Mouse (Mus musculus): Measurements from ENCODE around the gene Camsap2.

Camsap2 gene

DNA sequence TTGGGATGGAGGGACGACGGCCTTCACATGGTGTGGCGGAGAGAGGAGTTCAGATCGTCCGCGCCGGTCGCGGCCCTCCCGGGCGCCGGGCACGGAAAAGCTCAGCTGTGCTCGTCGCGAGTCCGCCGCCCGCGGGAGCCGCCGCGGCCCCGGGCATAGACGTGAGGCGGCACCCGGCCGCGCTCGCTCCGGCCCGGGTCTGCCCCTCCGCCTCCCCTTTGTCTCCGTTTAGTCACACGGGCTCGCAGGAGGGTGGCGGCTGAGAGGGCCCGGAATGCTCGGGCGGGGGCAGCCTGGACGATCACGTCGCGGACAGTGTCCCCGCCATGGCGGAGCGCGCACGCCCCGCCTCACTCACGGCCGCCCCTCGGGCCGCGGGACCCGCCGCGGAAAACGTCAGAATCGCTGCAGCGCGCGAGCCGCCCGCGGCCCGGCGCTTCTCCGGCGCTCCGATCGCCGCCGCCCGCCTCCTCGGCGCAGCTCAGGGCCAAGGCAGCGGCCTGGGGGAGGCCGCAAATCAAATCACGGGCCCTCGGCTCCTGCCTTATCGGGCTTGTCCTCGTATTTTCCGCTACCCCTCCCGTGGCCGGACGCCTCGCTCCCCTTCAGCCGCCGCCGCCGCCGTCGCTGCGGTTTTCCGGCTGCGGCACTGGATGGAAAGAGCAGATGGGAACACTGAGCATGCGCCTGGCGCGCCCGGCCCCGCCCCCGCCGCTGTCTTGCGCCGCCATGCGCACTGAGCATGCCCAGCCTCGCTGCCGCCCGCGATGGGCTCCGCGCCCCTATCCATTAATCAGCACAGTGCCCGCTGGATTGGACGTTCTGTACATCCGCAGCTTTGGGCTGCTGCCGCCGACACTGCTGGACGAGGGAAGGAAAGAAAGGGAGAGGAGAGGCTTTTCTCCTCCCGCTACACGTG is at the start of gene Camsap2:
Camsap2 (minus strand) TSS at position 651 of the 919 bp plus-strand sequence.
- peak; percentile 95 for DNase-seq

DNA sequence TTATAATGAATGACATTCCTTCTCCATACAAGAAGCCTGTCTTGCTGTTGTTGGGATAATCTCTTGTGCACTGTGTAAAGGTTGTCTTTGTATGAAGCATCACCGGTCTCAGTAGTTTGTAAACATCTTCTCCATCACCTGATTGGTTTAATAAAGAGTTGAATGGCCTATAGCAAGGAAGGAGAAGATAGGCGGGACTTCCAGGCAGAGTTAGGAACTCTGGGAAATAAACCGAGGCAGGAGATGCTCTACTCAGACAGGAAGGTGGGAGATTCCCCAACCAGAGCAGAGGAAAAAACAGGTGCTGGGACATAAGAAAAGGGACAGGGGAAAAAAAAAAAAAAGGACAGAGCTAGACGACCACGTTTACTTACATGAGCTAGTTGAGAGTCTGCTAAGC is 49.2 kb upstream of the Camsap2 start:
- DNase-seq, result no peak

DNA sequence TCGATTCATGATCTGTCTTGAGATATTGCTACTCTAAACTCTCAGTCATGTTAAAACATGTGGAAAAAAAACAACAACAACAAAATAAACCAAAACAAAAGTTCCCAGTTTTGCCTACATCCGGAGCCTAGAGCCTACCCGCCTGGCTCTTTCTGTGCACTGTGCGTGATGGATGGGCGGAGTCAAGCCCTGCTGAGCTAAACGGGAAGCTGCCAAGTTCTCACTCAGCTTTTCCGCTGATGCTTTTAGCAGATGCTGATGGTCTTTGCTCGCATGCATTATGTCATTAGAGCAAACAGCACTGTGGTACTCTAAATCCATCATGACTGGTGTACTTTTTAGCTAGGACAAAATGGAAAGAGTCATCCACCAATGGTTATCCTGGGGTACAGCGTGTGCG is 48.6 kb upstream of the Camsap2 start:
- no peak for DNase-seq

DNA sequence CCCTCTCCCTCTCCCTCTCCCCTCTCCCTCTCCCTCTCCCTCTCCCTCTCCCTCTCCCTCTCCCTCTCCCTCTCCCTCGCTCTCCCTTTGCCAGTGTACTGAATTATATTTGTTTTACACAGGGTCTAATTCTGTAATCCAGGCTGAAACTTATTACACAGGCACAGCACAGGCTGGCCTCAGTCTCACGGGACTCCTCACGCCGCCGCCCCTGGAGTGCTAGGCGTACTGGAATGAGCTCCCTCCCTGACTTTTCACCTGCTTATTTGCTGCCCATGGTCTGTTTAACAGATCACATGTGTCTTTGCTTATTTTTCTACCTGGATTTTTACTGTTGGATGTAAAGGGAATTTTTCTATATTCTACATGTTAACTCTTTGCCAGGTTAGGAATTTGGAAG is 41.0 kb upstream of the Camsap2 start:
- no peak for DNase-seq

DNA sequence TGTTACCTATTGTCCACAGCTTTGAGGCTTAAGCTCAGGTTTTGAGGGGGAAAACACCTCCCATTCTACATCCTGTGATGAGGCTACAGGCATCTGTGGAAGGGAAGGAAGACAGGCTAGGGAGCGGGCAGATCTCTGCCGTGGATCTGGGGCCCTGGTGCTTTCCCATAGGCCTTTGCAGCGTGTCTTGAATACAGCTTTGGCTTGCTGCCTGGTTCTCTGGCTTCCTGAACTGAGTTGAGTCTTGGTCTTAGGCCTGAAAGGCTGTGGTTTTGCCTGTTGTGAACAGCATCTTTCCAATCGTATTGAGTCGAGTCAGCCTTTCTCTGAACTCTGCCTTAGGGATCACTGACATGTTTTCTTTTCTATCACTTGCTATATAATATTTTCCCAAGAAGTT is 35.7 kb upstream of the Camsap2 start:
- DNase-seq, result no peak

DNA sequence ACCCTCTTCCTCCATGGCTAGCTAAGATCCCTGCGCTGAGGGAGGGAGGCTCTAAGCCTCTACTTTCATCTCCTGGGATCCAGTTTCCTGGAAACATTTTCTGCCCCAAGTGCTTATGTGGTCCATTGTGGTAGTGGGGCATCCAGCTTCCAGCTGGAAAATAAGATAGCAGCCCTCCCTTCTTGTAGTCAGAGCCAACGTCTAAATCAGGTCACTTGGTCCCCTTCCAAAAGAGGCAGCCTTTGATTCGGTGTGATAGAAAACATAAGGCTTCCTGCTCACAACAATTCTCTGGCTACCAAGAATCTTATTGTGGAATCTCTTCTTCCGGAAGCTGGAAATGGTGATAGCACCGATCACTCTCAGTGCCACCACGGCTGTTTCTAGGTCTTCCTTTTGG is 35.3 kb upstream of the Camsap2 start:
- peak; percentile 70 for DNase-seq

DNA sequence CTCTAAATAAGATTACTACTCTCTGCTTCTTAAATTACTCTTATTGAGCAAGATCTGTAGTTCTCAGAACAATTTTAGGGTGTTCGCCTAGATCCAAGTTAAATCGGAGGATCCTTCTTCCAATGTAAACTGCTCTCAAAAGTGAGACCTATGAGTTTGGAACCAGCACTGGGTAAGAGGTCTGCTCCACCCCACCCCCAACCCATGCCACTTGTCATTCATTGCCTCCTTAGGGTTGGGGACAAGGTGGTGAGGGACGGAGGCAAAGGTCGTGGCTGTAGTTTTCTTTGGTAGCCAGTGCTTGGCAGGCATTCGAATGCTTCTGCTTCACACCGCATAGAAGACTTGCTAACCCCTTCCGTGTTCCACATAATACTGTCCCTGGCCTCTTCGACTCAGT is 34.7 kb upstream of the Camsap2 start:
- no peak for DNase-seq

DNA sequence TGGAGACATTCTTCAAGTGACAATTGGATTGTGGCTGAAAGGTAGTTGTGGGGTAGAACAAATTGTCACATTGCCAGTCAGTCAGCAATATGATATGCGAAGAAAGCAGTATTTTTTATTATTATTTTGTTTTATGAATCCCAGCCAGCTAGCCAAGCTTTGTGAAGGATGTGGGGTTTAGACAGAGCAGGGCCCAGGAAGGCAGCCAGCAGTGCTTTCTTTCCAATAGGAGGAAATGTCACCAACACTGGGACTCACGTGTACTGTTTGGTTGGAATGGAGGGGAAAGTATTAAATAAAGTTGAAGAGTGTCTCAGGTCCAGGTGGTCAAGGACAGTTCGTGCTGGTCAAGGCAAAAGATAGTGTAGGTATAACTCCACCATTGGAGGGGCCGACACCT is 34.3 kb upstream of the Camsap2 start:
- no peak for DNase-seq

DNA sequence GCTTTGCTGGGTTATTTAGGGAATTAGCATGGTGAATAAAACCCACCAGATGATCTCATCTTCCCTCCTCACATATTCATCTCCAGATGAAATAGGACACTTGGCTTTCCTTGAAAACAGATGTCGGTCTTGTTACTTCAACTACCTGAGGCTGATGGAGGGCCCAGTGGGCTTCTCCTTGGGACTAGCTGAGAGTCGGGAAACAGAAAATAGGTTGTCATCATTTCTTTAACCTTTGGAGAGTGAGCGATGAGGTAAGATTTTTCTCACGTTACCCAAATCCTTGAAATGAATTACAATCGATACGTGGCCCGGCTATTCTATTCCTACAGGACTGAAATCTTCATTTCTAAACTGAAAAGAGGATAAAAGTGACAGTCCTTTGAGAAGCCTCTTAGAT is 33.4 kb upstream of the Camsap2 start:
- DNase-seq, result no peak

DNA sequence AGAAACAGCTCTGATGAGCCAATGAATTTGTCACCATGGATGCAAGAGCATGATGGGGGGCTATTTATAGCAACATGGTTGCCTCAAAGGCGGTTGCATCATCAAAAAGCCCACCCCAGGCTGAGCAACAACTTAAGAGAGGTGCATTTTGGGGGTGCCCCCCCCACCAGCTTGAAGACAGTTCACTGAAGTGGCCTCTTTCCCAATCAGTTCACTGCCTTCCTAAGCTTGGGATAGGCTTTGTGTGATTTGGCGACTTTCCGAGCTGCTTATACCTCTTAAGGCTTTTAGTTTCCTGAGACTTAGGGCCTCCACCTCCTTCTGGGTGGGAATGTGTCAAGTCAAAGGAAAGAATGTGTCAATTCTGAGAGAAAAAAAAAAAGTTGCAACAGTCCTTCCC is 20.1 kb upstream of the Camsap2 start:
- DNase-seq, result no peak

DNA sequence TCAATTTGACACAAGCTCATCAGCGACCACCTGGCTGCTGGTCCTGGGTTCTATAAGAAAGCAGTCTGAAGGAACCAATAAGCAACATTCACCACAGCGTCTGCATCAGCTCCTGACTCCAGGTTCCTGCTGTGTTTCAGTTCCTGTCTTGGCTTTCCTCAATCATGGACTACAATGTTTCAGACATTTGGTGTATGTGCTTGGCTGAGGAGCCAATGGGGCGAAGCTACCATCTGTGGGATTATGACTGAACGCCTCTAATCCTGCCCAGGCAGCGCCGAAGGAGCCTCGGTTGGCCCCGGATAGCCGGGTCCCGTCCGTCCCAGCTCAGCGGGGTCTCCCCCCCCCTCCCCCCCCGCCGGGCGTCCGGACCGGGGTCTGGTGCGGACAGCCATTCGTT is 18.8 kb upstream of the Camsap2 start:
- peak; percentile 55 for DNase-seq

DNA sequence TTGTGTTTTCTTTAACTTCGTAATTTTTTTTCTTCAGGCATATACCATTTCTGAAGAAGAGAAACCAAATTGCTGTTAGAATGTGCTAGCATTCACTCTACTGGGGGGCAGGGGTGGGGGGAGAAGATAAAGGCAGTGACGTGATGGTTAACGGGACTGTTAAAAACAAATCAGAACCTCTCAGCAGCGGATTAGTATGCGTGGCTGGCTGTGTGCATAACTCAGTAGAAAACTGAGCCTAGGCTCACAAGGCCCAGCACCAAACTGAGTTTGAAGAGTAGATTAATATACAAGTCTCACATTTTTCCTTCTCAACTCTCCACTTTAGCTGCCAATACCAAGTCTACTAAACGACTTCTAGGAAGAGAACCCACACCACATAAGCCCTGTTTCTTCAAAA is 17.1 kb upstream of the Camsap2 start:
- no peak for DNase-seq

DNA sequence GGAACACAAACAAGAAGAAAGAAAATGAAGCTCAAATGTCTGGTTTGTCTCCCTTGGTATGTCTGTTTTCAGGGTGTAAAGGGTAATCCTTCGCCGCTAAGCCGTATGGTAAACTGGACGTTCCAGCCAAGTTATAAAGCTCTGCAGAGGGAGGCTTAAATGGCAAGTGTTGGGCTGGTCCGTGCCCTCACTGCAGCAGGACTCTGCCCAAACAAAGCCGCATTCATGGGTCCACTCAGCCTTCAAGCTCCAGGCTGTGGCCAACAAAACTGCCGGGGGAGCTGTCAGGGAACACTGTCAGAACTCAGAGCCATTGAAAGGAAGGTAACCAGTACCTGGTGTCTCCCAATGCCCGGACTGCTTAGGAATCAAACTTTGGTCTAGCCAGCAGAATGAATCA is 16.7 kb upstream of the Camsap2 start:
- no peak for DNase-seq

DNA sequence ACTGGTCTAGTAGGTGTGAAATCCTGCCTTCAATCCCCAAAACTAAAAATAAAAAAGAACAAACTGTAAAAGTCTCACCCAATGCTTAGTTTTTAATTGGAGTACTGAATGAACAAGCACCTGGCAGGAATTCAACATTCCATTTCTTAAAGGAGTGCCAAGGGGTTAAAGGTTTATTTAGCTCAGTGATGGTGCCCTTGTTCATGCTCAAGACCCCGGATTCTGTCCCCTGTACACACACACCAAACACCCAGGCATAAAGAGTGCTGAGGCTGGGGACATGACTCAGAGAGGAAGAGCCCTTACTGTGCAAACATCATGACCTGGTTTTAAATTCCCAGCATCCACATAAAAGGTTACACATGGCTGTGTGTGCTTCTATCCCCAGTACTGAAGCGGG is 15.5 kb upstream of the Camsap2 start:
- no peak for DNase-seq

DNA sequence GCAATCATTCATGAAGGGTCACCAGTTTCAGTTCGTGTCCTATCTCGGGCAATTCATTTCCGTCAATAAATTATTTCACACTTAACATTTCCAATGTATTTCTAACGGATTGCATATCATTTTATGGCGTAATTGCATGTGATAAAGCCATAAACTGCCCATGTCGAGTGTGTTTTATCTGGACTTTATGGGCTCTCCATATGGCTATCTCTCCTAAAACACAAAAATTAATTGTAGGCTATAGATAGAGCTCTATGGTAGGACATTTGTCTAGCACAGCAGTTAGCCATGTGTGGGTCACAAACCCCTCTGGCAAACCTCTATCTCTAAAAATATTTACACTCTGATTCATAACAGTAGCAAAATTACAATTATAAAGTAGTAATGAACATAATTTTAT is 15.0 kb upstream of the Camsap2 start:
- DNase-seq, result no peak

DNA sequence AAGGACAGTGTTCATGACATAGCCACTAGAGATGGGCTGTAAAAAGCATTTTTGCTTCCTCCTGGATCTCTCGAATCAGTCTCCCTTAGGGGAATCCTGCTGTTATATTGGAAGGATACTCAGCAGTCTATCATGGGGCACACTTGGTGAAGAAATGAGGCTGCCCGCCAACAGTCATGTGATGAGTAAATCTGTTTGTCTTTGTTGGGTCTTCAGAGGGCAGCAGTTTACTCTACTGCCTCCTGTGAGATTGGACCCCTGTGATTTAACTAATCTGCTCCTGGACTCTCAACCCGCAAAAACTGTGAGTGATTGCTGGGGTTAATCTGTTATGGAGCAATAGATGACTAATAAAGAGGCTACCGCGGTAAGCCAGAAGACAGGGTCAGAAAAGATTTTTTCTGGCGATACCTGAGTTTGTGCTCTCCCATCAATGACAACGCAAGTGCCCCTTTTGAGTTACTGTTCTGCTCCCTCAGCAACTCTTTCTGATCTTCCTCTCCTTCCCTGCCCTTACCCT is 13.0 kb upstream of the Camsap2 start:
- no peak for DNase-seq

DNA sequence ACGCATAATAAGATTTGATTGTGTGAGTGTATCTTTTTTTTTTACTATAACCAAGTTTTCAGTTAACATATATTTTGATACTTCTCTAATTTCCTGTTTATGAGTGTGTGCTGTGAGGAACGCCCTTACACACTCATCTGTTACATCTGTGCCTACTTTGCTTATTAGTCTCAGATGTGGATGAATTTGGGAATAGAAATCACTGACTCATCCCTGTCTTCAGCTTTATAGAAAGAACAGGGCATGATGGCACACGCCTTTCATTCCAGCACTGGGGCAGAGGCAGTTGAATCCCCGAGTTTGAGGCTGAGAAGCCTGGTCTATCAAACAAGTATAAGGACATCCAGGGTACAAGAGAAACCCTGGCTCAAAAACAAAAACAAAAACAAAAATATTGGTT is 9.7 kb upstream of the Camsap2 start:
- no peak for DNase-seq

DNA sequence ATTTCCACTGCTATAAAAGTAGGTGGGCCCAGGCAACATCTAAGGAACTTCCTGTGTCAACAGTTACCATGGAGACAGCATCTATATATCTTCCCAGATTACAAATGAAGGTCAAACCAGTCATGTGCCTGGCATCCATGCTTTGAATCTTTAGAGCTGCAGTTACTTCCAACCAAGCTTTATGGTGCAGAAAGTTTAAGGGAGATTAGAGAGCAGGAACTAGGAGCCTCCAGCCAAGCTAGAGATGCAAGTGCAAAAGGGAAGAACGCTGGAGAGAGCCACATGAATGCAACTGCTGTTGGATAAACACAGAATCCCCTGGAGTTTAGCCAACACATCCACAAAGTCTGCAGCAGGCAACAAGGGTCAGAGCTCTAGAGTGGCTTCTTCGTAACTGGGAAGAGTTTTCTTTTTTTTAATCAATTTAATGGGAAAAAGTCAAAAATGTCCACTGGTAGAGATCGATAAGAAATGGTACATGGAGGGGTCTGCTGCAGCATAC is 4.8 kb upstream of the Camsap2 start:
- DNase-seq, result no peak

DNA sequence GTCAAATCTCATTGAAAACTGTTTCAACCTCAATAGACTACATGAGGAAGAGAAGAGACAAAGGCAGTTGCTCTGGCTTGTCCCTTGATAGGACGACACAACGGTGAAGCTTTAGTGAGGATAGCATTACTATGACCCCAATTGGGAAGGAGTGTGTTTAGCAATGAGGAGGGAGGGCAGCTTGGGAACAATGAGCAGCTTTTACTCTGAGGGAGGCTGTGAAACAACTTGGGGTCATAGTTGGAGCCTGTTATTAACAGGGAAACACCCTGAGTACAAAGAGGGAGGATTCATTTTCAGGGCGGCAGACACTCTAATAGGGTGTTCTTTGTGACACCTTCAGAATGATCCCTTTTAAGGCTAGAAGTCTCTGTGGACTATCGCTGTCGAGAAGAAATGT is 2.2 kb upstream of the Camsap2 start:
- peak; percentile 5 for DNase-seq

DNA sequence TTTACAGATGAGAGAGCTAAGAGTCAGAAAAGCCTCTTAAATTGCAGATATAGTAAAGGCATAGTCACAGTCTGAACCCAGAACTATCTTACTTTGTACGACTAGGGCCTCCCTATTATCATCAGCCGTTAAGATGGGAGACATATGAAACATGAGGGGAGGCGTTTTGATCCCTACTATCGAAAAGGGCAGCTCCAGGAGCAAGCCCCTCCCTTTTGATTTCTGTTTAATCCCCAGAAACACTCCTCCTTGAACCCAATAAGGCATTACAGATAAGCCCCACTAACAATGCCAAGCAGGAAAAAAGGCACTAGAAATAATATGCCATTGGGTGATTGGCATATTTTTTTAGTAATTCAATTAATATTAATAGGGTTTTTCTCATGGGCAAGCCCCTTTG is 1.2 kb upstream of the Camsap2 start:
- DNase-seq, result no peak

DNA sequence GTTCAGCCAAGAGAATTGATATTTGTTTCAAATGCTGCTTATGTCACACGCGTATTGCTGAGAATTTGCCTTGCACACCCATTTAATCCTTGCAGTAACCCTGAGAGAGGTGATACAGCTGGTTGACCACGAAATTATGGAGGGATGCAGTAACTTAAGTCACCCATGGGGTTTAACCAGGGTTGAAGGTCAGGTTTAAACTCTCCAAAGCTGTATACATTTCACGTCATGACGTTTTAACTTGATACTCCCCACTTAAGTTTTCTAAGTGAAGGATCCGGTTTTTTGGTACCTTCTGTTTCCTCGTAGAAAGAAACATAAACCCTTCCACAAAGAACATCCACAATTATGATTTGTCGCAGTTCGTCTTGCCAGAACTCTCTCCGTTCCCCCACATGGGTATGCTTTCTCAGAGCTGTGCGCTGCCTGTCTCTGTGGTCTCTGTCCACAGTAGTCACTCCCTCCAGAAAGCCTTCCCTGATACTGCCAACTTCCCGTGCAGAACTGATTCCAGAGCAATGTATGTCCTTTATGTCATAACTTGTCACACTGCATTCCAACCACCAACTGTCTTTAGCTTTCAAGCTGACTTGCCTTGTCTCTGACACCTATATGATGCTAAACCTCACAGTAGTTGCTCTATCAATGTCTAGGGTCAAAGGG is 600 bp upstream of the Camsap2 start:
- DNase-seq, result peak; percentile 54

DNA sequence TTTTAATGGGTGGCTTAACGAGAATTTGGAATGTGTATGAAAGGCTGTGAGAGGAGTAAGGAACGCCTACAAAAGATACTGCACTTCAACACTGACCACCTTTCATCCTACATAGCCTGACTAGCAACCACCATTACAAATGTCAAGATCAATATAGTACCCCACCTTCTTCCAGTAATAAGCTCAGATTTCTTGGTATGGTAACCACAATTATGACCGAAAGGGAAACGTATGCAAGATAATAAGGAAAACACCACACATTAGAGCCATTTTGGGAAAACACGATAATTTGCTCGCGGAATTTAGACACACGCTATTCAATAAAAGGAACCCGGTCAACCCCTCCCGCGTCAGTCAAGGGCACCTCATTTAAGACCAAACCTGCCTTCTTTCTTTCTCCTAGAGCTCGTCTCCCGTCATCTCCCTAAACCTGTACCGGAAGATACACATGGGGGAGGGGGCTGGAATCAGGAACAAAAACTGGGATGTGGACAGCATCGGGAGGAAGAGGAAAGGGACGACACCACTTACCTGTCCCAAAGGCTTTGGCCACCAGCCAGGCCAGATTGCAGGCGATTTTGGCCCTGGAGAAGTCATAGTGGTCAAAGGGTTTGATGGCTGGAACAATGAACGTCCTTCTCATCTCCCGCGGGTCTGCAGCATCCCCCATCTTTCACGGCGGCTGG is 993 bp downstream of the Camsap2 start:
- DNase-seq, result peak; percentile 78

DNA sequence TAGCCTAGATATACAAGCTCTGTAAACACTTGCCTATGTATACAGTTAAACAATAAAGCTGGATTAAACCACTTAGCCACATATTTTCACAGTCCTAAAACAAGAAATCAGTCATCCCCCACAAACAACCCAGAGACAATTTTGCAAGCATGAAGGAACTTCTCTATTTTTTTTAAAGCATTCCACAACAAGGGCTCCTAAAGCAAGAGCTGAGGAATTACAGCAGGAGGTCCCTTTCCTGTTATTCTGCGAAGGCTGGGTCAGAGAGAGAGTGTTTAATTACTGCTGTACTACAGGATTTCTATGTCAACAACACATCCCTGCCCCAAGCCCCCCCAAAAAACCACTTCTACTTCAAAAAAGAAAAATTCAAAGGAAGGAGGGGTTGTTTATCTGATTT is 1.6 kb downstream of the Camsap2 start:
- DNase-seq, result no peak

DNA sequence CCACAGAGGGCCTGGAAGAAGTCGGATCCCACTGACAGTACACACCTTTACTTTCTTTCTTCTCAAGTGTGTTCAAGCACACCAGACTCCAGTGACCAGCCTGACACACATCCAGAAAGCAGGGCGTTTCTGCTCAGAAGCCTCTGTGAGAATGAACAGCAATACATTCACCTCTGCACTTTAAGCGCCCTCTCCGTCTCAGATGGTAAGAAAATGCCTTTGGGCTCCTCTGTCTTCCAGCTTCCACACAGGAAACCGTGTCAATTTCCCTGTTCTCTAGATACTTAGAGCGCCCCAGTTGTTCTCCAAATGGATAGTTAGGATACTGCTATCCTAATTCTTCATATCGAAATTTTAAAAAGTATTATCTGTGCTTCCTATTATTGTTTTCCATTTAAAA is 2.2 kb downstream of the Camsap2 start:
- no peak for DNase-seq

All from cerebellum, adult 9-10 months (tissue).